Mouse (Mus musculus): Measurements from ENCODE around the gene Inka2. TPM values are rescaled to one million over a fixed set of nuclear protein-coding genes. Genes with fewer than 3 reads are reported as not detected.

Gene Inka2
- total and polyA plus RNA-seq, 3 experiments, result 1.0 to 3.1 (median 2.5) TPM

GRCm38 (mm10) chr3:105687324-105688060 is 16.9 kb upstream of the Inka2 start, which contains the start of gene Ddx20 (continued):
- TF ChIP-seq GABPA (IDR thresholded peaks at IDR 0.05; ENCODE audit: insufficient replicate concordance, low read depth, low read length) (no peak; the same call in 1 of the 2 replicates), ELF1 (IDR thresholded peaks at IDR 0.05; ENCODE audit: low read depth, low read length) (peak; percentile 94), USF2 (conservative IDR thresholded peaks at IDR 0.05; ENCODE audit: low read depth, low read length) (no peak), CTCF (conservative IDR thresholded peaks at IDR 0.05 in 1 of 2, IDR thresholded peaks at IDR 0.05 in 1 of 2; ENCODE audit: low read depth in 2 of 2, low read length in 2 of 2) (peak; percentile 29 to 97; a peak in 3 of 4 replicates), UBTF (IDR thresholded peaks at IDR 0.05; ENCODE audit: low read depth, low read length) (peak; percentile 93), ZKSCAN1 (IDR thresholded peaks at IDR 0.05; ENCODE audit: borderline replicate concordance, low read depth, low read length) (no peak; the same call in 1 of the 2 replicates), PAX5 (IDR thresholded peaks at IDR 0.05; ENCODE audit: low read length) (no peak), TBP (conservative IDR thresholded peaks at IDR 0.05; ENCODE audit: low read depth, low read length) (peak; percentile 73; the same call in 1 of the 2 replicates), ZNF384 (IDR thresholded peaks at IDR 0.05; ENCODE audit: low read depth, low read length) (peak; percentile 99), POLR2A (IDR thresholded peaks at IDR 0.05; ENCODE audit: low read depth, low read length) (peak; percentile 84), TCF12 (IDR thresholded peaks at IDR 0.05; ENCODE audit: low read depth, low read length) (peak; percentile 91), RAD21 (IDR thresholded peaks at IDR 0.05; ENCODE audit: low read depth, low read length) (peak; percentile 93), JUND (conservative IDR thresholded peaks at IDR 0.05; ENCODE audit: low read depth, low read length) (no peak), E2F4 (IDR thresholded peaks at IDR 0.05; ENCODE audit: insufficient replicate concordance, low read depth, low read length) (peak; percentile 95; the same call in 1 of the 2 replicates)

- Histone ChIP-seq H3K79me2 (replicated peaks; ENCODE audit: control insufficient read depth, extremely low read depth, insufficient read depth, poor library complexity, severe bottlenecking) (peaks cover 22% of the 10 kb centered on the region), H3K27me3 (replicated peaks) (peaks cover 18% of the 10 kb centered on the region), H3K4me3 (replicated peaks in 1 of 3; ENCODE audit: low read depth in 2 of 3, low read length in 2 of 3, poor library complexity in 1 of 3) (no peak overlapping the region), H3K36me3 (replicated peaks in 1 of 2; ENCODE audit: control insufficient read depth in 1 of 2, insufficient read depth in 1 of 2, low read length in 1 of 2) (peaks cover 10 to 15% of the 10 kb centered on the region in 2 experiments), H3K4me2 (ENCODE audit: insufficient read depth, low read depth, poor library complexity, severe bottlenecking) (peak overlapping the region; percentile 80; the same call in 1 of the 2 replicates), H3K9ac (ENCODE audit: insufficient read depth, low read depth) (no peak overlapping the region), H3K27ac (ENCODE audit: insufficient read depth, low read depth) (no peak overlapping the region), H3K4me1 (ENCODE audit: control insufficient read depth in 1 of 2, insufficient read depth in 2 of 2) (peaks cover 4 to 21% of the 10 kb centered on the region in 2 experiments; a peak in 3 of 4 replicates), H3K9me3 (replicated peaks; ENCODE audit: low read length) (no peaks in the 10 kb centered on the region)
- dilution Hi-C loops (cut with MboI; ENCODE audit: extremely low pct_ligation_motif_present, extremely low pct_unique_long_range_greater_than_20kb, low sequenced_read_pairs), result loop anchor here (25.0 kb wide), 1 partner anchor 224 kb away; no protein-coding TSS in a partner anchor
- TF ChIP-seq PAX5 (IDR thresholded peaks at IDR 0.05; ENCODE audit: low read length) (no peak), MAX (IDR thresholded peaks at IDR 0.05; ENCODE audit: low read length) (no peak), IRF4 (IDR thresholded peaks at IDR 0.05; ENCODE audit: low read depth, low read length) (no peak), KAT2A (IDR thresholded peaks at IDR 0.05; ENCODE audit: insufficient replicate concordance, low read length) (no peak), TCF12 (IDR thresholded peaks at IDR 0.05; ENCODE audit: low read depth, low read length) (no peak), RCOR1 (conservative IDR thresholded peaks at IDR 0.05; ENCODE audit: low read depth, low read length) (no peak)
- DNase-seq (ENCODE audit: extremely low read depth), result no peak
- in situ Hi-C loops (cut with MboI; ENCODE audit: low pct_ligation_motif_present, low pct_unique_long_range_greater_than_20kb, low sequenced_read_pairs), result loop anchor here (5.0 to 25.0 kb wide), 3 partner anchors 34 to 209 kb away; partner anchors contain the start of gene Rap1a
Observed at GRCm38 (mm10) chr3:105688536-105688935, 15.9 kb upstream of the Inka2 start.
